Mouse (Mus musculus) kidney, adult 2 months (tissue): Measurements from ENCODE around the gene Celf2.

Source experiments
- CTCF ChIP-seq: fragments of 200-500 bp; conservative IDR thresholded peaks from 2 replicates; pipeline ENCODE4 v1.5.1; 2011; ENCODE audit warnings: low read depth, mild to moderate bottlenecking, control low read depth, low read length, moderate library complexity, mixed read lengths; ENCODE audit not compliant: insufficient read depth, insufficient read length
- POLR2A ChIP-seq: fragments of 200-500 bp; IDR thresholded peaks from one replicate; pipeline ENCODE4 v1.6.1; 2011; ENCODE audit warnings: low read depth, low read length, control low read depth

GRCm38 (mm10) chr2:7017384-7018113 is 491.8 kb downstream of the Celf2 start:
- TF ChIP-seq POLR2A (no peak), CTCF (no peak)
